Mouse (Mus musculus) liver (tissue): Measurements from ENCODE around the gene Fbxo31.

Experiments used
- DNase-seq: peaks from one replicate; pipeline ENCODE4 v3.0.0-alpha.2; 2020; ENCODE audit warnings: mixed read lengths

The Fbxo31 gene

GRCm38 (mm10) chr8:121588750-121589149 is 10.1 kb upstream of the Fbxo31 start:
- DNase-seq: peak; percentile 81

GRCm38 (mm10) chr8:121585159-121585825 is 6.7 kb upstream of the Fbxo31 start:
- peak; percentile 99 for DNase-seq

- DNase-seq: no peak
These were observed 6.1 kb upstream of the Fbxo31 start for GRCm38 (mm10) chr8:121584730-121585129.

- no peak for DNase-seq
These were observed 5.0 kb upstream of the Fbxo31 start for GRCm38 (mm10) chr8:121583653-121584052.

GRCm38 (mm10) chr8:121580465-121580864 is 1.9 kb upstream of the Fbxo31 start:
- no peak for DNase-seq

GRCm38 (mm10) chr8:121577751-121578675 is 593 bp downstream of the Fbxo31 start:
- no peak for DNase-seq

- no peak for DNase-seq
These were observed 2.9 kb downstream of the Fbxo31 start for GRCm38 (mm10) chr8:121575661-121576060.

GRCm38 (mm10) chr8:121573275-121573674 is 5.3 kb downstream of the Fbxo31 start:
- DNase-seq: peak; percentile 70

- DNase-seq: no peak
These were observed 6.5 kb downstream of the Fbxo31 start for GRCm38 (mm10) chr8:121572121-121572520.

GRCm38 (mm10) chr8:121570801-121571200 is 7.8 kb downstream of the Fbxo31 start:
- DNase-seq: no peak

- DNase-seq: peak; percentile 49
These were observed 8.3 kb downstream of the Fbxo31 start for GRCm38 (mm10) chr8:121570335-121570734.

- no peak for DNase-seq
These were observed 10.3 kb downstream of the Fbxo31 start for GRCm38 (mm10) chr8:121568321-121568720.

GRCm38 (mm10) chr8:121563701-121564100 is 14.9 kb downstream of the Fbxo31 start:
- no peak for DNase-seq

- no peak for DNase-seq
These were observed 15.7 kb downstream of the Fbxo31 start for GRCm38 (mm10) chr8:121562941-121563351.

- no peak for DNase-seq
These were observed 16.8 kb downstream of the Fbxo31 start for GRCm38 (mm10) chr8:121561636-121562345.

- DNase-seq: no peak
These were observed 18.0 kb downstream of the Fbxo31 start for GRCm38 (mm10) chr8:121560432-121561100.

- DNase-seq: no peak
These were observed 18.8 kb downstream of the Fbxo31 start for GRCm38 (mm10) chr8:121559801-121560200.

GRCm38 (mm10) chr8:121558538-121558937 is 20.1 kb downstream of the Fbxo31 start:
- DNase-seq: no peak

GRCm38 (mm10) chr8:121557746-121558145 is 20.9 kb downstream of the Fbxo31 start:
- no peak for DNase-seq

- no peak for DNase-seq
These were observed 24.7 kb downstream of the Fbxo31 start for GRCm38 (mm10) chr8:121553831-121554475.

GRCm38 (mm10) chr8:121552506-121552905 is 26.1 kb downstream of the Fbxo31 start:
- DNase-seq: no peak
